Mouse (Mus musculus) CD8-positive naive resting alpha-beta T cell, adult 2 months (primary cell): ENCODE results near the gene Shc3.

ENCODE experiments used
- DNase-seq, 2 experiments: peaks; one replicate each; pipeline ENCODE4 v3.0.0; 2022; ENCODE audit warnings: low read depth in 2 of 2, low spot score in 2 of 2

Gene Shc3

GRCm38 (mm10) chr13:51384899-51385298, 184.3 kb downstream of the Shc3 start:
- DNase-seq, result no peak

- no peak for DNase-seq
Observed at GRCm38 (mm10) chr13:51381498-51381897, 187.7 kb downstream of the Shc3 start.
